ENCODE assay signal across 19 mouse cellular contexts in the genomic region with DNA sequence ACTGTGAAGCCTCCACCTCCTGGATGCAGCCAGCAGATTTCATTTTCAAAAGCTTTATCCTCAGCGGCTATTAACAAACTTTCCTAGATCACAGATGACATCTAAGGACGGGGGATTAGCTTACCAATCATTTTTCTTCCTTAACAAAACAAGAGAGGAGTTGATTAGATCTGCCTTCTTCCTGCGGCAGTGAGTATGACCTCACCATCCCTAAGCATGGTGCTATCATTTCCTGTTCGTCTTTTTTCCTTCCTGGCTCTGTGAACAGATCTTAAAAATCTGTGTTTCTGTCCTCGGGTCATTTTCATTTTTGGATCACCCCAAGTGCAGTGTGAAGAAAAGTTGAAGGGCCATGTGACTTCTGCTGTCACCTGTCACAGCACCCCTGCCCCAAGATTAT. TPM values are rescaled to one million over a fixed set of nuclear protein-coding genes. Genes with fewer than 3 reads are reported as not detected.
DNase-seq lines count a peak whose midpoint lies in the region; ATAC-seq lines count a peak whose summit lies in the region.
"Had no signal": no experiment of that assay in that cellular context is flagged by ENCODE, and none has a peak within 500 bp of the region (broad histone marks: within the 10 kb centered on the region; RNA-seq: fewer than 3 reads in every experiment).

No protein-coding gene starts in this region.

- no peak overlapping the region for H3K9ac ChIP-seq in heart, embryonic 16.5 days (ENCODE audit: low read length)
- H3K9ac ChIP-seq in lung, embryonic 16.5 days (ENCODE audit: low read length): no peak overlapping the region
- peak overlapping the region; percentile 25 for H3K9ac ChIP-seq in liver, embryonic 12.5 days
- H3K9ac ChIP-seq: forebrain, postnatal 0 days; hindbrain, embryonic 12.5 days; limb, embryonic 13.5 days had no signal

- 51% methylated on average over 5 of the region's 5 CpGs for WGBS in heart, embryonic 16.5 days
- WGBS in lung, embryonic 16.5 days: 37% methylated on average over 5 of the region's 5 CpGs
- 29% methylated on average over 5 of the region's 5 CpGs for WGBS in liver, embryonic 12.5 days (ENCODE audit: insufficient replicate concordance)

- H3K4me1 ChIP-seq in heart, embryonic 16.5 days (ENCODE audit: control insufficient read depth, insufficient read depth, low read length): peaks cover 12% of the 10 kb centered on the region
- 0 out of 2 replicates have a peak, but pooled peaks cover 6% of the 10 kb centered on the region for H3K4me1 ChIP-seq in lung, embryonic 16.5 days (replicated peaks; ENCODE audit: control insufficient read depth, insufficient read depth, low read length)
- peaks cover 54% of the 10 kb centered on the region for H3K4me1 ChIP-seq in liver, embryonic 12.5 days
- H3K4me1 ChIP-seq: hindbrain, embryonic 12.5 days; limb, embryonic 13.5 days had no signal

- H3K4me2 ChIP-seq in heart, embryonic 16.5 days (ENCODE audit: low read depth, low read length): peak overlapping the region; percentile 6; the same call in 1 of the 2 replicates
- H3K4me2 ChIP-seq in lung, embryonic 16.5 days (ENCODE audit: low read depth, low read length): no peak overlapping the region
- H3K4me2 ChIP-seq in liver, embryonic 12.5 days: peak overlapping the region; percentile 44
- H3K4me2 ChIP-seq: heart, embryonic 11.5 days; hindbrain, embryonic 12.5 days; limb, embryonic 13.5 days had no signal

- no peak for ATAC-seq in heart, embryonic 16.5 days (replicated peaks; ENCODE audit: extremely low read depth, insufficient read depth, low FRiP score)
- ATAC-seq in lung, embryonic 16.5 days (ENCODE audit: low read depth): no peak; the same call in 1 of the 2 replicates
- ATAC-seq in liver, embryonic 12.5 days: no peak
- ATAC-seq: forebrain, postnatal 0 days had no signal

- peaks cover 9% of the 10 kb centered on the region for H3K36me3 ChIP-seq in heart, embryonic 16.5 days (ENCODE audit: control insufficient read depth, insufficient read depth)
- peaks cover 5% of the 10 kb centered on the region for H3K36me3 ChIP-seq in lung, embryonic 16.5 days (ENCODE audit: control insufficient read depth, insufficient read depth, low read length)
- peaks cover 40% of the 10 kb centered on the region for H3K36me3 ChIP-seq in liver, embryonic 12.5 days

- no peak for DNase-seq in heart, adult 8-10 months (ENCODE audit: low spot score)
- DNase-seq in lung, postnatal 14 days: no peak
- peak; percentile 47 for DNase-seq in lung, postnatal 36 days
- no peak for DNase-seq in thymus, postnatal 0 days (ENCODE audit: low spot score)
- DNase-seq: adrenal gland, adult 2 months; cerebellum, adult 11 months; cerebellum, postnatal 14 days; forebrain, postnatal 0 days; kidney, postnatal 36 days; midbrain, embryonic 14.5 days; retina, postnatal 1 day; right cerebral cortex, postnatal 4 days; thymus, postnatal 4 days had no signal

- no peaks in the 10 kb centered on the region for H3K27me3 ChIP-seq in heart, embryonic 16.5 days (ENCODE audit: control insufficient read depth, insufficient read depth, low read length)
- H3K27me3 ChIP-seq in lung, embryonic 16.5 days (ENCODE audit: control insufficient read depth, insufficient read depth, low read depth, low read length): no peaks in the 10 kb centered on the region
- H3K27me3 ChIP-seq in liver, embryonic 12.5 days (replicated peaks): no peaks in the 10 kb centered on the region
- H3K27me3 ChIP-seq: hindbrain, embryonic 12.5 days; limb, embryonic 13.5 days had no signal

- peaks cover 4% of the 10 kb centered on the region for H3K9me3 ChIP-seq in heart, embryonic 16.5 days (replicated peaks; ENCODE audit: control insufficient read depth, low read length)
- peaks cover 4% of the 10 kb centered on the region; the same call in 1 of the 2 replicates for H3K9me3 ChIP-seq in lung, embryonic 16.5 days (ENCODE audit: control insufficient read depth, low read length)
- H3K9me3 ChIP-seq in liver, embryonic 12.5 days (replicated peaks): no peaks in the 10 kb centered on the region
- H3K9me3 ChIP-seq: hindbrain, embryonic 12.5 days had no signal

- H3K4me3 ChIP-seq in heart, embryonic 16.5 days (ENCODE audit: low read length): no peak overlapping the region
- no peak overlapping the region for H3K4me3 ChIP-seq in lung, embryonic 16.5 days (ENCODE audit: low read length)
- no peak overlapping the region for H3K4me3 ChIP-seq in liver, embryonic 12.5 days
- H3K4me3 ChIP-seq: hindbrain, embryonic 12.5 days; limb, embryonic 13.5 days had no signal

- H3K27ac ChIP-seq in heart, embryonic 16.5 days (ENCODE audit: low read length): no peak overlapping the region
- H3K27ac ChIP-seq in lung, embryonic 16.5 days (ENCODE audit: low read length): peak overlapping the region; percentile 34; the same call in 1 of the 2 replicates
- H3K27ac ChIP-seq in liver, embryonic 12.5 days: peak overlapping the region; percentile 30
- H3K27ac ChIP-seq: hindbrain, embryonic 12.5 days; limb, embryonic 13.5 days had no signal

RNA-seq across cellular contexts. Expression of a gene that starts 20.6 kb away (rescaled TPM):
- 18.1 and 19.7 TPM in 2 replicates for polyA plus RNA-seq in heart, embryonic 16.5 days (2015; fragmentation: Nextera tagmentation; extraction: Ambion mirVana)
- 10 to 100 TPM; 10.7 to 14.6 (median 11.4) TPM for total RNA-seq in heart, adult 8-10 months (2022)
- 16.6 and 19.5 TPM in 2 replicates for polyA plus RNA-seq in lung, embryonic 16.5 days (2015; fragmentation: Nextera tagmentation; extraction: Ambion mirVana)
- polyA plus RNA-seq in liver, embryonic 12.5 days (2016; fragmentation: Nextera tagmentation; extraction: Ambion mirVana): 16.0 and 16.4 TPM in 2 replicates
- 9.8 and 10.1 TPM in 2 replicates for polyA plus RNA-seq in thymus, postnatal 0 days (2015; fragmentation: Nextera tagmentation; extraction: Ambion mirVana)

RNA-seq across cellular contexts. Expression of a gene that starts 44.6 kb away (rescaled TPM):
- 32.3 and 35.5 TPM in 2 replicates for polyA plus RNA-seq in heart, embryonic 16.5 days (2015; fragmentation: Nextera tagmentation; extraction: Ambion mirVana)
- 10 to 100 TPM; 11.4 to 17.3 (median 14.8) TPM for total RNA-seq in heart, adult 8-10 months (2022)
- 35.3 and 37.7 TPM in 2 replicates for polyA plus RNA-seq in lung, embryonic 16.5 days (2015; fragmentation: Nextera tagmentation; extraction: Ambion mirVana)
- polyA plus RNA-seq in liver, embryonic 12.5 days (2016; fragmentation: Nextera tagmentation; extraction: Ambion mirVana): 62.0 and 62.2 TPM in 2 replicates
- 53.2 and 54.2 TPM in 2 replicates for polyA plus RNA-seq in thymus, postnatal 0 days (2015; fragmentation: Nextera tagmentation; extraction: Ambion mirVana)
